Mouse (Mus musculus): ENCODE measurements at regions not wholly inside any gene's neighbourhood (a gene's known extent, or its start where the extent isn't known, plus 50 kb on each side); places are given as distances from the start of the nearest gene placed in this dataset.

DNA sequence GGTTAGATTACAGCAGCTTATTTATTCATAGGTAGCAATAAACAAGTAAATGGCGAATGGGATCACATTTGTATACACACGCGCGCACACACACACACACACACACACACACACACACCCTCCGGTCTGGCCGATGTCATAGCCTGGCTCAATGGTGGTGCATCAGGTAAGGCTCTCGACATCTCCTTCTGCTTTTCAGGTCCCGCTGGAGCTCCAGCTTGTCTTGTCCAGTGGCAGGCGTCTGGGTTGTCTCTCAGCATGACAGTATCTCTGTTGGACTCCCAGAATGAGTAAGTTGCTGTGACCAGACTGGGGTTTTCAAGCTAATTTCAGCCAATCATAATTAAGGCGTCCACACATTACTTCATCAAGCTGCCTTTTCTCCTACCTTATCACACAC is 131.8 kb downstream of the 1810013L24Rik start:
- H3K27ac ChIP-seq, result no peak overlapping the region
- no peaks in the 10 kb centered on the region for H3K79me2 ChIP-seq (replicated peaks; ENCODE audit: control insufficient read depth, insufficient read depth, low read length)
- WGBS, result 67% methylated on average over 10 of the region's 10 CpGs
- TF ChIP-seq CTCF (IDR thresholded peaks at IDR 0.05) (no peak), EP300 (IDR thresholded peaks at IDR 0.05; ENCODE audit: insufficient read depth, low read depth, low read length) (no peak), POLR2A (IDR thresholded peaks at IDR 0.05; ENCODE audit: insufficient read depth, low read depth, low read length) (no peak)
- DNase-seq, result no peak
- no peaks in the 10 kb centered on the region for H3K4me1 ChIP-seq (ENCODE audit: control insufficient read depth, insufficient read depth, low read length)
- intact Hi-C loops (cut with DNase I), result no loop called here
- no peak overlapping the region for H3K4me3 ChIP-seq
- no peak overlapping the region for H3K9ac ChIP-seq (ENCODE audit: low read depth, low read length)
- no peaks in the 10 kb centered on the region for H3K36me3 ChIP-seq (ENCODE audit: control insufficient read depth, insufficient read depth, low read length)
- no peaks in the 10 kb centered on the region for H3K27me3 ChIP-seq (ENCODE audit: control insufficient read depth, insufficient read depth, low read length)

DNA sequence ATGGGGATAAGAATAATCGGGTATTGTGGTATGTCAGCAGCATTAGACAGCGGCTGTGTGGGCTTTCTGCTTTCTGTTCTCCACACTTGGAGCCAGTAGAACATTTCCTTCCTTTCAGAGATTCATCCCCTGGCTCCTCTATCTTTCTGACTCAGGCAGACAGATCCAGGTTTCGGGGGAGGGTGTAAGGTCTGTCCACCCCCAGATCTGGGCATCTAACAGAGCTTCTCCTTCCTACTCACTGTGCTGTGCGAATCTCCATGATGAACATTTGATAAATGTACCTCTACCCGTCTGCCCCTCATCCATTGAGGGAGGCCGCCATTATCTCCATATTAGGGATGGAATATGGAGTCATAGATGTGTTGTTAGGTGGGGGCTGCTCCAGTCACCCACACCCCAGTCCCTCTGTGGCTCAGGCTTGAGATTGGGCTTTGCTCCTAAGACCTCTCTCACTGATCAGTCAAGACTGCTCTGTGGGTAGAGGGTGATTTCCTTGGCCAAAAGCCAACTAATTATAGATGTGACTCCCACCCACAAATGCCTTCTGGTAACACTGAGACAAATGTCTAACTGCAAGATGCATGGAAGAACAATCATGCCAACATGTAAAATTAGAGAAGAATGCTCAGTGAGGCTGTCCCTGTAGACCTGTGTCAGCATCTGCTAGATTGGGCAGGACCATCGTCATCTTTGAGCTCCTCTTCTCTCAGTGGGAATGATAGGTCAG is 163.8 kb downstream of the 1810013L24Rik start:
- WGBS, result 76% methylated on average over 7 of the region's 7 CpGs
- Histone ChIP-seq H3K79me2 (replicated peaks; ENCODE audit: control insufficient read depth, insufficient read depth, low read length) (no peaks in the 10 kb centered on the region), H3K27me3 (ENCODE audit: control insufficient read depth, insufficient read depth, low read length) (no peaks in the 10 kb centered on the region), H3K4me1 (ENCODE audit: control insufficient read depth, insufficient read depth, low read length) (no peaks in the 10 kb centered on the region; the same call in 1 of the 2 replicates), H3K27ac (no peak overlapping the region), H3K4me3 (no peak overlapping the region), H3K9ac (ENCODE audit: low read depth, low read length) (no peak overlapping the region), H3K36me3 (ENCODE audit: control insufficient read depth, insufficient read depth, low read length) (no peaks in the 10 kb centered on the region)
- TF ChIP-seq EP300 (IDR thresholded peaks at IDR 0.05; ENCODE audit: insufficient read depth, low read depth, low read length) (no peak), POLR2A (IDR thresholded peaks at IDR 0.05; ENCODE audit: insufficient read depth, low read depth, low read length) (no peak), CTCF (IDR thresholded peaks at IDR 0.05) (no peak)
- intact Hi-C loops (cut with DNase I), result no loop called here
- DNase-seq, result no peak

DNA sequence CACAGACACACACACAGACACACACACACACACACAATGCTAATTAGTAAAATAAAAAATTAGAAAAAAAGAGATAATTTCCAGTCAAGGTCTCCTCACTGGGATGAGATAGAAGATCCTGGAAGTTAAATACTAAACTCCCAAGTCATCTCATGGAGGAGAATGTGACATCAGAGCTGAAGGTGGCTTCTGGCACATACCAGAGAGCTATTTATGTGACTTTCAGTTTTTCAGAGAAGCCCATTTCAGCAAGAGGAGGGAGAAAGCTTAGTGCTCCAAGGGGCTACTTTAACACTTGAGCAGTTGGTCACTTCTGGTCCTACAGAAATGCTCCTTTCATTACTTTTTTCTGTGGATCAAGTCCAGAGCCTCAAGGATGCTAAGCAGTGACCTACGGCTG is 164.6 kb downstream of the 1810013L24Rik start:
- Histone ChIP-seq H3K27ac (no peak overlapping the region), H3K36me3 (ENCODE audit: control insufficient read depth, insufficient read depth, low read length) (no peaks in the 10 kb centered on the region), H3K4me1 (ENCODE audit: control insufficient read depth, insufficient read depth, low read length) (no peaks in the 10 kb centered on the region; the same call in 1 of the 2 replicates), H3K79me2 (replicated peaks; ENCODE audit: control insufficient read depth, insufficient read depth, low read length) (no peaks in the 10 kb centered on the region), H3K4me3 (no peak overlapping the region), H3K27me3 (ENCODE audit: control insufficient read depth, insufficient read depth, low read length) (no peaks in the 10 kb centered on the region), H3K9ac (ENCODE audit: low read depth, low read length) (no peak overlapping the region)
- TF ChIP-seq POLR2A (IDR thresholded peaks at IDR 0.05; ENCODE audit: insufficient read depth, low read depth, low read length) (no peak), EP300 (IDR thresholded peaks at IDR 0.05; ENCODE audit: insufficient read depth, low read depth, low read length) (no peak)
- WGBS, result 93% methylated on average over 1 of the region's 1 CpGs
- intact Hi-C loops (cut with DNase I), result no loop called here
- no peak for DNase-seq

DNA sequence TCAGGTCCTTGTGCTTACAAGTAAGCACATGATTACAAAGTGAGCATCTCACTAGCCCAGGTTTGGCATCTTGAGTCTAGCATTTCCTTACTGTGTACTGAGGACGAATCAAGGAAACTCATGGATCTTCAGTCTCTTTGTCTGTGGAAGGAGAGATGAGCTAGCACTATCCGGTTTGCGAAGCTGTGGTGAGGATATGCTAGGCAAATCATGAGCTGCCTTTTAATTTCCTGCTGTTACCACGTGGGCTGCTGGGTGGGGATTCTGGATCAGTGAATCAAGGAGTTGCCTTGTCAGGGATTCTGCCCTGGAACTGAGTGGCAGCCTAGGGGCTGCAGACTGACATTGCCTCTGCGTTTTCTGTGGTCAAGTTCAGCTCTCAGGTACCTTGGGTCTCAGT is 167.3 kb downstream of the 1810013L24Rik start:
- Histone ChIP-seq H3K4me3 (no peak overlapping the region), H3K9ac (ENCODE audit: low read depth, low read length) (no peak overlapping the region), H3K79me2 (replicated peaks; ENCODE audit: control insufficient read depth, insufficient read depth, low read length) (no peaks in the 10 kb centered on the region), H3K36me3 (ENCODE audit: control insufficient read depth, insufficient read depth, low read length) (no peaks in the 10 kb centered on the region), H3K27me3 (ENCODE audit: control insufficient read depth, insufficient read depth, low read length) (no peaks in the 10 kb centered on the region), H3K27ac (no peak overlapping the region), H3K4me1 (ENCODE audit: control insufficient read depth, insufficient read depth, low read length) (no peaks in the 10 kb centered on the region; the same call in 1 of the 2 replicates)
- WGBS, result 64% methylated on average over 5 of the region's 5 CpGs
- intact Hi-C loops (cut with DNase I), result no loop called here
- TF ChIP-seq CTCF (IDR thresholded peaks at IDR 0.05) (no peak), EP300 (IDR thresholded peaks at IDR 0.05; ENCODE audit: insufficient read depth, low read depth, low read length) (no peak), POLR2A (IDR thresholded peaks at IDR 0.05; ENCODE audit: insufficient read depth, low read depth, low read length) (no peak)
- DNase-seq, result no peak

DNA sequence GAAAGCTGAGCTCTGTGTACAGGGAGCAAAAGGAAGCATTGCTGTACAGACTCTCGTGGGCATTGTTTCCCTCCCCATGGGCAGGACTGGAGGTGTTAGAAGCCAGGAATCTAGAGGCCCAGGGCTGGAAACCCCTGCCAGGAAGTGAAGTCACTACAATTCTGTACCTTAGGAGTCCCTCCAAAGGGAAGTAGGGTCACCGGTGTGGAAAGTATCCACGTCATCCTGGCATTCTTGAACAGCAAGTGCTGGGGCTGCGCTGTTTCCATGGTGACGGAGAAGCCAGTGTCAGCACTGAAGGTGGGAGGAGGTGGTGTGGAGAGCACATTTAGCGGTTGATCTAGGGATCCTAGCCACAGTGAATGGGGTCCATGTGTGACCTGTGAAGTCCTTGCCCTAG is 174.1 kb downstream of the 1810013L24Rik start:
- Histone ChIP-seq H3K27me3 (ENCODE audit: control insufficient read depth, insufficient read depth, low read length) (no peaks in the 10 kb centered on the region), H3K36me3 (ENCODE audit: control insufficient read depth, insufficient read depth, low read length) (no peaks in the 10 kb centered on the region), H3K4me3 (no peak overlapping the region), H3K4me1 (ENCODE audit: control insufficient read depth, insufficient read depth, low read length) (no peaks in the 10 kb centered on the region; the same call in 1 of the 2 replicates), H3K27ac (no peak overlapping the region), H3K9ac (ENCODE audit: low read depth, low read length) (no peak overlapping the region), H3K79me2 (replicated peaks; ENCODE audit: control insufficient read depth, insufficient read depth, low read length) (no peaks in the 10 kb centered on the region)
- intact Hi-C loops (cut with DNase I), result no loop called here
- TF ChIP-seq CTCF (IDR thresholded peaks at IDR 0.05) (no peak), EP300 (IDR thresholded peaks at IDR 0.05; ENCODE audit: insufficient read depth, low read depth, low read length) (no peak), POLR2A (IDR thresholded peaks at IDR 0.05; ENCODE audit: insufficient read depth, low read depth, low read length) (no peak)
- WGBS, result 27% methylated on average over 6 of the region's 6 CpGs
- peak in 1 of 2 experiments; percentile 20 for DNase-seq

DNA sequence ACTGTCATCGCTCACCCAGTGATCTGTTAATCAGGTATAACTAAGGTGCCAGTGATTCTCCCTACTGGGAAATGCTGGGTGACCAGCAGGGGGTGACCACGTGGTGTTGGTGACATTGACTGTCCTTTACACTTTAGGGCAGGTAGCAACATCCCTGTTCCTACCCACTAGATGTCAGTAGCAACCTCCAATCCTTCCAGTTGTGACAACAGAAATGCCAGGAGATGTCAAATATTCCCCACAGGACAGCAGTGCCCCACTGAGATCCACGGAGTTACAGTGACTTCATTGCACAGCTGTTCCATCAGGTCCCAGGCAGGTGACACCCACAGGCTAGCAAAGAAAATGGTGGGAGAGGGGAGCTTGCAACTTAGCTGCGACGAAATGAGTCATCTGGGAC is 176.0 kb downstream of the 1810013L24Rik start:
- H3K4me1 ChIP-seq (ENCODE audit: control insufficient read depth, insufficient read depth, low read length), result no peaks in the 10 kb centered on the region; the same call in 1 of the 2 replicates
- H3K79me2 ChIP-seq (replicated peaks; ENCODE audit: control insufficient read depth, insufficient read depth, low read length), result no peaks in the 10 kb centered on the region
- H3K27me3 ChIP-seq (ENCODE audit: control insufficient read depth, insufficient read depth, low read length), result no peaks in the 10 kb centered on the region
- no peak overlapping the region for H3K9ac ChIP-seq (ENCODE audit: low read depth, low read length)
- H3K27ac ChIP-seq, result no peak overlapping the region
- no peak for TF ChIP-seq POLR2A (IDR thresholded peaks at IDR 0.05; ENCODE audit: insufficient read depth, low read depth, low read length)
- no peaks in the 10 kb centered on the region for H3K36me3 ChIP-seq (ENCODE audit: control insufficient read depth, insufficient read depth, low read length)
- intact Hi-C loops (cut with DNase I), result loop anchor here (5.0 kb wide), 1 partner anchor 124 kb away; no protein-coding TSS in a partner anchor
- no peak for DNase-seq
- 21% methylated on average over 5 of the region's 5 CpGs for WGBS
- H3K4me3 ChIP-seq, result no peak overlapping the region
